Mouse (Mus musculus) forebrain, embryonic 16.5 days (tissue): ENCODE data around the gene Rps27l. TPM values are rescaled to one million over a fixed set of nuclear protein-coding genes. Genes with fewer than 3 reads are reported as not detected.

Experiments
- ATAC-seq: fragments of 200-750 bp; cut with Nextera tagmentation; 2 replicates; pipeline ENCODE4 v1.8.0; 2017; ENCODE audit warnings: mild to moderate bottlenecking, moderate library complexity
- H3K27ac ChIP-seq: fragments of 300-500 bp; sonication (generic); 2 replicates; pipeline ENCODE4 v1.5.1; 2014; ENCODE audit warnings: low read length, control low read depth
- H3K27me3 ChIP-seq: fragments of 300-500 bp; sonication (generic); replicated peaks from 2 replicates; pipeline ENCODE4 v1.6.1; 2014; ENCODE audit warnings: low read length; ENCODE audit not compliant: control insufficient read depth, insufficient read depth
- H3K36me3 ChIP-seq: fragments of 300-500 bp; sonication (generic); 2 replicates; pipeline ENCODE4 v1.6.1; 2014; ENCODE audit not compliant: control insufficient read depth, insufficient read depth
- H3K4me1 ChIP-seq: fragments of 300-500 bp; sonication (generic); replicated peaks from 2 replicates; pipeline ENCODE4 v1.6.1; 2014; ENCODE audit warnings: low read length; ENCODE audit not compliant: control insufficient read depth, insufficient read depth
- H3K4me2 ChIP-seq: fragments of 300-500 bp; sonication (generic); 2 replicates; pipeline ENCODE4 v1.6.1; 2014; ENCODE audit warnings: mild to moderate bottlenecking, low read length, control low read depth
- H3K4me3 ChIP-seq: fragments of 300-500 bp; sonication (generic); replicated peaks from 2 replicates; pipeline ENCODE4 v1.5.1; 2014; ENCODE audit warnings: mild to moderate bottlenecking, low read length, control low read depth
- H3K9ac ChIP-seq: fragments of 300-500 bp; sonication (generic); replicated peaks from 2 replicates; pipeline ENCODE4 v1.6.1; 2014; ENCODE audit warnings: low read depth, low read length, control low read depth
- H3K9me3 ChIP-seq: fragments of 300-500 bp; sonication (generic); 2 replicates; pipeline ENCODE4 v1.6.1; 2016; ENCODE audit warnings: low read length; ENCODE audit not compliant: control insufficient read depth
- WGBS: fragments of 180-500 bp; shearing (Covaris S2); extraction: QIAGEN DNeasy Blood & Tissue Kit; methylation state at CpG from one replicate; pipeline ENCODE4 v1.1.7; 2014; 5-methylcytosine and 5-hydroxymethylcytosine counted together
- polyA plus RNA-seq: library from polyadenylated mRNA; unstranded; fragments of >200 nt; fragmentation: Nextera tagmentation; extraction: Ambion mirVana; gene quantifications from 2 replicates; pipeline ENCODE4 v1.2.1, GENCODE M21; 2015

Rps27l gene
- polyA plus RNA-seq, result 253 and 289 TPM in 2 replicates

DNA sequence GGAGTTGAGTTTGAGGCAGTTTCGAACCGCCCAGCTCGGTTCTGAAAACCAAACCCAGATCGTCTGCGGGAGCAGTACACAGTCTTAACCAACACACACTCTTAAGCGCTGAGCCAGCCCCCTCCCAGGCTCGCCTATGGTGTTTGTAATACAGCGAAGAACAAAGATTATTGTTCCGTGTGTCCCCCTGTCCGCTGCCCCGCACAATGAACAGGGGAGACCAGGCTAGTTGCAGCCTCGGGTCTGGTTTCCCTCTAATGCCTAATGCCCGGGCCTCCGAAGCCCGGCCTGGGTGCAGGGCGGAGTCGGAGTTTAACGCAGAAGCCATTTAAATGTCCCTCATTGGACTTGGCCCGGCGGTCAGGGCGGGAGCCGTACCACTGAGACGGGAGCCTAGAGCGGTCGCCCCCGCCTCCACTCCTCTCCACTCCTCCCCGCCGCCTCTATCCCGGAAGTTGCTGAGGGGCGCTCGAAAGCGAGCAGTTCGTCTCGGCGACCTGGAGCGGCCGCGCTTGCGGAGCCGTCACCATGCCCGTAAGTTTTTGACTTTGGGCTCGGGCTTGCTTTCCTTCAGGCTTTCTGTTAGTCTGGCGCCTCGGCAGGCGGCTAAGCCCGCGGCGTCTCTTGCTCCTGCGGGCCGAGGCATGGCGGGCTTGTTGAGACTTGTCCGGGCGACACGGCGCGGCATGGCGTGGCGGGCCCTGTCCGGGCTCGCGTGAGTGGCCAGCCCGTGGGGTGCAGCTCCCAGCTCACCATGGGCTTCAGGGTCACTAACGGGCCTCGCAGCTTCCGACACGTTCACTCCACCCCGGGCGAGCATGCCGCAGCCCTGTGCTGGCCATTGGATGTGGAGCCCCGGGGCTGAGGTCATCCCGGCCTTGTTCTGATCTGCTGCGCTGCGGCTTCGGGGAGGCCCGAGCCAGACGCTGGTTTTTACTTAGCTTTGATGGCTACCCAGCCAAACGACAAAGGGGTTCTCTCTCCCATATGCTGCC, at the start of gene Rps27l:
Rps27l (plus strand) TSS at position 440 of the 995 bp plus-strand sequence.
- Histone ChIP-seq H3K27me3 (no peaks in the 10 kb centered on the region), H3K4me2 (peak within 1 kb of the TSS; percentile 74), H3K4me3 (peak within 1 kb of the TSS; percentile 72), H3K9ac (peak within 1 kb of the TSS; percentile 95), H3K9me3 (no peaks in the 10 kb centered on the region), H3K4me1 (peaks cover 5% of the 10 kb centered on the region), H3K27ac (peak within 1 kb of the TSS; percentile 96), H3K36me3 (peaks cover 2% of the 10 kb centered on the region; the same call in 1 of the 2 replicates)
- peak; percentile 99 for ATAC-seq
- under 1% methylated on average over 76 of the region's 77 CpGs for WGBS

DNA sequence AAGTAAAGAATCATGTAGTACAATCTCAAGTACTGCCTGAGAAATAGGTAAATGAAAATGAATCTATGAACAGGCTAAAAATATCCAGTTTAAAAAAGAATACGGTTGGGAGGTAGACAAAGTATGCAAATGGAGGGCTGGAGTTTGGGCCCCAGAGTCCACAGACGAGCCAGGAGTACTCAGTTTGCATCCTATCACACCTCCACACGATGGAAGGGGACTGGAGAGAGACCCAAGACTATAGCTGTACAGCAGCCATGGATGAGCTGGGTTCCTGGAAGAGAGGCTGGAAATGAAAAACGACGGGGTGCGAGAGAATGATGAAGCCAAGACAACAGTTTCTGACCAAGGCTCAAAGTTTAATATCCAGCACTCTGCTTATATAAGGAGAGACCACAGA, 48.9 kb upstream of the Rps27l start:
- no peaks in the 10 kb centered on the region for H3K27me3 ChIP-seq
- no peaks in the 10 kb centered on the region for H3K36me3 ChIP-seq
- no peak overlapping the region for H3K9ac ChIP-seq
- no peak for ATAC-seq
- H3K4me3 ChIP-seq, result no peak overlapping the region
- H3K4me2 ChIP-seq, result no peak overlapping the region
- no peaks in the 10 kb centered on the region for H3K9me3 ChIP-seq
- no peaks in the 10 kb centered on the region for H3K4me1 ChIP-seq
- WGBS, result 65% methylated on average over 6 of the region's 6 CpGs
- no peak overlapping the region for H3K27ac ChIP-seq

- H3K27ac ChIP-seq, result no peak overlapping the region
- 74% methylated on average over 6 of the region's 6 CpGs for WGBS
Observed at GRCm38 (mm10) chr9:66897851-66898250, 48.0 kb upstream of the Rps27l start.

GRCm38 (mm10) chr9:66899072-66899471, 46.8 kb upstream of the Rps27l start:
- 87% methylated on average over 2 of the region's 2 CpGs for WGBS
- Histone ChIP-seq H3K9ac (no peak overlapping the region), H3K4me2 (no peak overlapping the region), H3K4me1 (peaks cover 5% of the 10 kb centered on the region), H3K27me3 (no peaks in the 10 kb centered on the region), H3K4me3 (no peak overlapping the region), H3K9me3 (no peaks in the 10 kb centered on the region), H3K27ac (no peak overlapping the region), H3K36me3 (no peaks in the 10 kb centered on the region)
- ATAC-seq, result no peak

More at GRCm38 (mm10) chr9:66897851-66898250, 48.0 kb upstream of the Rps27l start:
- H3K27me3 ChIP-seq, result no peaks in the 10 kb centered on the region
- H3K4me2 ChIP-seq, result no peak overlapping the region
- H3K4me3 ChIP-seq, result no peak overlapping the region
- no peak for ATAC-seq
- H3K9ac ChIP-seq, result no peak overlapping the region
- no peaks in the 10 kb centered on the region; the same call in 1 of the 2 replicates for H3K4me1 ChIP-seq
- no peaks in the 10 kb centered on the region for H3K36me3 ChIP-seq
- H3K9me3 ChIP-seq, result no peaks in the 10 kb centered on the region

DNA sequence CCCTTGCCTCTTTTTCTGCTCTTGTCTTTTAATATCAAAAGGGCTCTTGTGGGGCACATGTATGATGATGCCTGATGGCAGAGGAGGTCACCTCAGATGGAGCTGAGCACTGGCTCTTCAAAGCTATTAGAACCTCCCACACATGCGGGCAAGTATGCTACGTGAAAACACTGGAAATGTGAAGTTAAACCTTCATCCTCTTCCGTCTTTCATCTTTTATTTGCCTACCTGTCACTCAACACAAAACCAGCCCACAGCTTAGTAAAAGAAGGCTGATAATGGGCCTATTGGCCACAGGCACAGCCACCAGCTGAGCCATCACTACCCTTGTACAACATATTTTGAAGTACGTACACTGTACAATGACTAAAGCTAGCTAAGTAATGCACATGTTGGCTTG, 46.4 kb upstream of the Rps27l start:
- no peaks in the 10 kb centered on the region for H3K27me3 ChIP-seq
- no peaks in the 10 kb centered on the region for H3K9me3 ChIP-seq
- no peak overlapping the region for H3K9ac ChIP-seq
- H3K4me2 ChIP-seq, result no peak overlapping the region
- H3K4me3 ChIP-seq, result no peak overlapping the region
- peaks cover 5% of the 10 kb centered on the region for H3K4me1 ChIP-seq
- 64% methylated on average over 4 of the region's 4 CpGs for WGBS
- ATAC-seq, result no peak
- no peaks in the 10 kb centered on the region for H3K36me3 ChIP-seq
- no peak overlapping the region for H3K27ac ChIP-seq

GRCm38 (mm10) chr9:66905990-66906389, 39.9 kb upstream of the Rps27l start:
- Histone ChIP-seq H3K27ac (no peak overlapping the region), H3K36me3 (no peaks in the 10 kb centered on the region), H3K9ac (no peak overlapping the region), H3K27me3 (no peaks in the 10 kb centered on the region), H3K4me3 (no peak overlapping the region), H3K4me1 (peaks cover 14% of the 10 kb centered on the region), H3K9me3 (no peaks in the 10 kb centered on the region), H3K4me2 (no peak overlapping the region)
- no peak for ATAC-seq
- WGBS, result 46% methylated on average over 9 of the region's 9 CpGs

- Histone ChIP-seq H3K27me3 (no peaks in the 10 kb centered on the region), H3K27ac (no peak overlapping the region), H3K4me1 (peaks cover 22% of the 10 kb centered on the region), H3K9me3 (no peaks in the 10 kb centered on the region), H3K9ac (no peak overlapping the region), H3K4me3 (no peak overlapping the region), H3K36me3 (no peaks in the 10 kb centered on the region), H3K4me2 (no peak overlapping the region)
- WGBS, result 94% methylated on average over 8 of the region's 8 CpGs
- no peak for ATAC-seq
Observed at GRCm38 (mm10) chr9:66907126-66907525, 38.8 kb upstream of the Rps27l start.

GRCm38 (mm10) chr9:66907746-66908397, 38.0 kb upstream of the Rps27l start:
- H3K27ac ChIP-seq, result no peak overlapping the region
- peaks cover 28% of the 10 kb centered on the region for H3K4me1 ChIP-seq
- H3K36me3 ChIP-seq, result no peaks in the 10 kb centered on the region
- no peak overlapping the region for H3K4me2 ChIP-seq
- ATAC-seq, result no peak
- no peaks in the 10 kb centered on the region for H3K9me3 ChIP-seq
- H3K9ac ChIP-seq, result no peak overlapping the region
- no peak overlapping the region for H3K4me3 ChIP-seq
- no peaks in the 10 kb centered on the region for H3K27me3 ChIP-seq
- 93% methylated on average over 5 of the region's 5 CpGs for WGBS

GRCm38 (mm10) chr9:66909922-66910321, 36.0 kb upstream of the Rps27l start:
- 87% methylated on average over 7 of the region's 7 CpGs for WGBS
- H3K4me2 ChIP-seq, result no peak overlapping the region
- no peaks in the 10 kb centered on the region for H3K27me3 ChIP-seq
- H3K36me3 ChIP-seq, result no peaks in the 10 kb centered on the region
- no peaks in the 10 kb centered on the region for H3K9me3 ChIP-seq
- H3K4me1 ChIP-seq, result peaks cover 32% of the 10 kb centered on the region
- H3K9ac ChIP-seq, result no peak overlapping the region
- H3K4me3 ChIP-seq, result no peak overlapping the region
- no peak for ATAC-seq
- H3K27ac ChIP-seq, result no peak overlapping the region
